Mouse (Mus musculus) liver, embryonic 14.5 days (tissue): Measurements from ENCODE around the gene Camsap3. TPM values are rescaled to one million over a fixed set of nuclear protein-coding genes. Genes with fewer than 3 reads are reported as not detected.
A peak's percentile ranks its signal among the peaks of the same experiment; 100 is the strongest.

Source experiments
- ATAC-seq: fragments of 200-750 bp; cut with Nextera tagmentation; 2 replicates; pipeline ENCODE4 v1.8.0; 2017; ENCODE audit warnings: moderate number of reproducible peaks, mild to moderate bottlenecking, moderate library complexity; ENCODE audit not compliant: insufficient read depth
- DNase-seq, 3 experiments: peaks; one replicate each; pipeline ENCODE4 v3.0.0-alpha.2; 2012 to 2013; ENCODE audit warnings: low read depth in 3 of 3, low spot score in 3 of 3
- H3K27ac ChIP-seq: fragments of 300-500 bp; sonication (generic); 2 replicates; pipeline ENCODE4 v1.5.1; 2014; ENCODE audit warnings: moderate library complexity, mild to moderate bottlenecking, control low read depth, inconsistent platforms
- H3K27me3 ChIP-seq: fragments of 300-500 bp; sonication (generic); 2 replicates; pipeline ENCODE4 v1.6.1; 2014; ENCODE audit warnings: mild to moderate bottlenecking, low read length, moderate library complexity; ENCODE audit not compliant: control insufficient read depth, insufficient read depth
- H3K36me3 ChIP-seq: fragments of 300-500 bp; sonication (generic); replicated peaks from 2 replicates; pipeline ENCODE4 v1.6.1; 2014; ENCODE audit warnings: low read depth; ENCODE audit not compliant: control insufficient read depth, insufficient read depth
- H3K4me1 ChIP-seq, 2 experiments: fragments of 200-500 bp in 1 of 2; fragments of 300-500 bp in 1 of 2; sonication (generic) in 1 of 2; replicated peaks; 2 replicates each; pipeline ENCODE4 v1.6.1; 2012 to 2014; ENCODE audit warnings: antibody characterized with exemption in 1 of 2, inconsistent platforms in 1 of 2, low read length in 1 of 2; ENCODE audit not compliant: control insufficient read depth in 2 of 2, insufficient read depth in 2 of 2
- H3K4me2 ChIP-seq: fragments of 300-500 bp; sonication (generic); 2 replicates; pipeline ENCODE4 v1.6.1; 2014; ENCODE audit warnings: low read depth, mild to moderate bottlenecking, control low read depth, moderate library complexity
- H3K4me3 ChIP-seq, 2 experiments: fragments of 200-500 bp in 1 of 2; fragments of 300-500 bp in 1 of 2; sonication (generic) in 1 of 2; 2 replicates each; pipeline ENCODE4 v1.5.1; 2012 to 2014; ENCODE audit warnings: low read depth in 2 of 2, low read length in 2 of 2, mild to moderate bottlenecking in 2 of 2, control low read depth in 1 of 2, inconsistent platforms in 1 of 2, moderate library complexity in 1 of 2; ENCODE audit not compliant: insufficient read depth in 1 of 2
- H3K9ac ChIP-seq: fragments of 300-500 bp; sonication (generic); replicated peaks from 2 replicates; pipeline ENCODE4 v1.6.1; 2014; ENCODE audit warnings: mild to moderate bottlenecking, control low read depth, moderate library complexity
- H3K9me3 ChIP-seq: fragments of 300-500 bp; sonication (generic); 2 replicates; pipeline ENCODE4 v1.6.1; 2016; ENCODE audit warnings: low read length, mixed read lengths; ENCODE audit not compliant: control insufficient read depth
- CTCF ChIP-seq: IDR thresholded peaks from 2 replicates; pipeline ENCODE4 v1.5.1; 2016; ENCODE audit warnings: antibody characterized with exemption, low read depth, control low read depth
- EP300 ChIP-seq: IDR thresholded peaks from 2 replicates; pipeline ENCODE4 v1.6.1; 2016; ENCODE audit warnings: antibody characterized with exemption, low read depth
- WGBS: fragments of 180-500 bp; shearing (Covaris S2); extraction: QIAGEN DNeasy Blood & Tissue Kit; methylation state at CpG from one replicate; pipeline ENCODE4 v1.1.7; 2014; ENCODE audit not compliant: insufficient replicate concordance; 5-methylcytosine and 5-hydroxymethylcytosine counted together
- polyA plus RNA-seq, 2 experiments: library from polyadenylated mRNA; depleted of rRNA in 1 of 2; stranded (reverse) in 1 of 2; unstranded in 1 of 2; fragments of >200 nt; fragmentation: Nextera tagmentation in 1 of 2; extraction: Ambion mirVana in 1 of 2; gene quantifications; 2 replicates each; pipeline versions ENCODE4 v1.2.1 to v1.2.3; 2012 to 2014

The Camsap3 gene
- polyA plus RNA-seq, 2 experiments: 1.7 to 2.2 TPM

DNA sequence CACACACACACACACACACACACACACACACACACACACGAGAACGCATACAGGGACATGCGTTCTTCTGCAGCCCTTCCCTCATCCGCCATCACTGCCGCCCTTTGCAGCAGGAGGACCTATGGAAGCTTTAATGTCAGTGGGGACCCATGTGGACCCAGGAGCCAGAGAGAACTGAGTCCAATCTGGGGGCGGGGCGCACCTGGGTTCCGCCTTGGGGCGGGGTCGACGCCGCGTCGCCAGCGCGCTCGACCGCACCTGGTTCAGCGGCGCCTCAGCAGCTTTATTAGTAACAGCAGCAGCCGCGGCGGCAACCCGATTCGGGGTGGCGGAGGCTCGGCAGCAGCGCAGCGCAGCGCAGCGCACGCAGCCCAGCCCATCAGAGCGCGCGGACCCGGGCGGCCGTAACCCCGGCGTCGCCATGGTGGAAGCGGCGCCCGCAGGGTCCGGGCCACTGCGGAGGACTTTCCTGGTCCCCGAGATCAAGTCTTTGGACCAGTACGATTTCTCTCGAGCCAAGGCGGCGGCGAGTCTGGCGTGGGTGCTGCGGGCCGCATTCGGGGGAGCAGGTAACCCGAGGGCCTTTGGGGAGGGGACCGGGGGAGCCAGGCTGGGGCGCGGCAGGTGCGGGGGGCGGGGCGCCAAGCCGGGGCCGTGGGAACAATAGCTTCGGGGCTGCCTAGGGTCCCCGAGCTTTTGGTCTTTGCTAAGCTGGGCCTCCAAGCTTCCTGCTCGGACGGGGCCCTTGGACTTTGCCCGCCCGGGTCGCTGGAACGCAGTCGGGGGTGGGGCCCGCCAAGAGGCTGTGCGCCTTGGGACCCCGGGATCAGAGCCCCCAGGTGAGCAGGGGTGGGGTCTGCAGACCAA lies 531 bp downstream of the Camsap3 start:
- Histone ChIP-seq H3K9ac (peak overlapping the region; percentile 54), H3K27ac (no peak overlapping the region), H3K36me3 (no peaks in the 10 kb centered on the region), H3K4me2 (peak overlapping the region; percentile 85), H3K9me3 (no peaks in the 10 kb centered on the region), H3K4me1 (peaks cover 14% of the 10 kb centered on the region in 2 experiments), H3K4me3 (peak overlapping the region; percentile 61 to 66), H3K27me3 (no peaks in the 10 kb centered on the region; the same call in 1 of the 2 replicates)
- DNase-seq (peak in 1 of 3 experiments; percentile 39), ATAC-seq (peak; percentile 73)
- WGBS: 1% methylated on average over 76 of the region's 77 CpGs
- TF ChIP-seq CTCF (no peak), EP300 (no peak)

GRCm38 (mm10) chr8:3588258-3588633 lies 1.2 kb downstream of the Camsap3 start:
- no peak for TF ChIP-seq CTCF
- no peak for TF ChIP-seq EP300
- Histone ChIP-seq H3K9me3 (no peaks in the 10 kb centered on the region), H3K27me3 (no peaks in the 10 kb centered on the region; the same call in 1 of the 2 replicates), H3K4me3 (peak overlapping the region; percentile 61 to 66), H3K4me1 (peaks cover 14% of the 10 kb centered on the region in 2 experiments), H3K27ac (no peak overlapping the region), H3K36me3 (no peaks in the 10 kb centered on the region), H3K9ac (peak overlapping the region; percentile 54), H3K4me2 (peak overlapping the region; percentile 85)
- DNase-seq (no peak), ATAC-seq (peak; percentile 23; the same call in 1 of the 2 replicates)
- WGBS: 14% methylated on average over 11 of the region's 11 CpGs

DNA sequence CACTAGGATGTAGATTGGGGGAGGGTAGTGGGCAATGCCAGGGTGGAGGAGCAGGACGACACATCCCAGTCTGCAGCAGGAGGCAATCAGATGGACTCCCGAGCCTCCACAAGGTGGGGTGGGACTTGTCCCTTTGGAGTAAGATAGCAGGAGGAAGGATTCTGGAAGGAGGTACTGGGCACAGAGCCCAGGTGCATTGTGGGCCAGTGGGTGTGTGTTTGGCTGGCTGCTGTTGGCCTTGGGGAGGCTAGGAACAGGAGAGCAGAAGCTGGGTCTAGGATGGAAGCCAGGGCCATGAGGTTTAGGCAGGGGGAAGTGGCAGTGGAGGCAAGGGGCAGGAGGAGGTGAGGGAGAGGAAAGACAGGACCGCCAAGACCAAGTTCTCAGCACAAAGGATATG lies 6.4 kb downstream of the Camsap3 start:
- Histone ChIP-seq H3K27ac (no peak overlapping the region), H3K36me3 (no peaks in the 10 kb centered on the region), H3K9ac (no peak overlapping the region), H3K4me2 (no peak overlapping the region), H3K9me3 (no peaks in the 10 kb centered on the region), H3K27me3 (no peaks in the 10 kb centered on the region; the same call in 1 of the 2 replicates), H3K4me1 (no peaks in the 10 kb centered on the region), H3K4me3 (no peak overlapping the region)
- DNase-seq: no peak
- TF ChIP-seq EP300: no peak
- no peak for TF ChIP-seq CTCF
- no peak for ATAC-seq
- WGBS: 53% methylated on average over 3 of the region's 3 CpGs

DNA sequence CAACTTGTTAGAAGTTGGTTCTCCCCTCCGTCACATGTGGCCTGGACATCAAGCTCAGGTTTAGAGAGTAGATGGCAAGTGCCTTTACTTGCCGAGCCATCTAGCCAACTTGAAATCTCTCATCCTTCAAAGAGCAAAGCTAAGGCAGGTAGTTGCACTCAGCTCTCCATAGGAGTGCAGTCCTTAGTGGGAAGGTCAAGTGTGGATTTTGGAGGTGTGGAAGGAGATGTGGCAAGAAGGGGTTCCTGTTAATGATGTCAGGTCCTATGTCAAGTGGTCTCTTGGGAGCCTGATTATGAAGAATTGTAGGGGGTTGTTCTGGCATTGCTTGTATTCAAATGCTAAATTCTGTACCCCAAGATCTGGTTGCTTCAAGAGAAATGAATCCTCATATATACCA lies 7.4 kb downstream of the Camsap3 start:
- no peak for DNase-seq

DNA sequence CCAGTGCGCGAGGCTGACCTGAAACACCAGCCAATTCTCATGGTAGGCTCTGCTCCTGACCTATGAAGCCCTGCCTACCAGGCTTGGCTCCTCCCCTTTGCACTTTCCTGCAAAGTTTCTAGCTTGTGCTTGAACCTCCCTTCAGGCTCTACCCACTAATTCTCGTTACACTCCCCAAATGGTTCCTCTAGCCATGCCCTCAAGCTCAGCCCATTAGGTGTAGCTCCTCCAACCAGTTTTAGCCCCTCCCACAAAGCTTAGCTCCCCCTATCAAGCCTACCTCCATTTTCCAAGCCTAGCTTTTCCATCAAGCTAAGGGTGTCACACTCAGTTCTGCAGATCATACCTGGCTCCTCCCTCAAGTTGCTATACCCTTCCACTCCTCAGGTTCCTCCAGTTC lies 11.0 kb downstream of the Camsap3 start:
- no peak overlapping the region for H3K9ac ChIP-seq
- no peak overlapping the region for H3K4me2 ChIP-seq
- H3K27ac ChIP-seq: no peak overlapping the region
- H3K36me3 ChIP-seq: no peaks in the 10 kb centered on the region
- no peaks in the 10 kb centered on the region for H3K27me3 ChIP-seq
- H3K9me3 ChIP-seq: no peaks in the 10 kb centered on the region
- H3K4me3 ChIP-seq: no peak overlapping the region
- 70% methylated on average over 3 of the region's 3 CpGs for WGBS
- ATAC-seq (no peak), DNase-seq (no peak)
- TF ChIP-seq EP300 (no peak), CTCF (no peak)
- H3K4me1 ChIP-seq: no peaks in the 10 kb centered on the region

More for the DNA sequence above, 7.4 kb downstream of the Camsap3 start:
- no peak overlapping the region for H3K4me2 ChIP-seq
- H3K27me3 ChIP-seq: no peaks in the 10 kb centered on the region
- H3K36me3 ChIP-seq: no peaks in the 10 kb centered on the region
- H3K27ac ChIP-seq: no peak overlapping the region
- H3K9ac ChIP-seq: no peak overlapping the region
- no peak for ATAC-seq
- no peaks in the 10 kb centered on the region for H3K4me1 ChIP-seq
- 62% methylated on average over 2 of the region's 2 CpGs for WGBS
- TF ChIP-seq EP300 (no peak), CTCF (no peak)
- no peaks in the 10 kb centered on the region for H3K9me3 ChIP-seq
- no peak overlapping the region for H3K4me3 ChIP-seq
